Mouse (Mus musculus): Measurements from ENCODE around the gene Nectin2.

GRCm38 (mm10) chr7:19696336-19696873, 53.9 kb downstream of the Nectin2 start:
- TF ChIP-seq POLR2A (IDR thresholded peaks at IDR 0.05; ENCODE audit: borderline replicate concordance, control insufficient read depth, low read depth, low read length) (no peak), CTCF (IDR thresholded peaks at IDR 0.05; ENCODE audit: control insufficient read depth, insufficient read depth, low read length) (no peak)
